8 mouse cellular contexts compared by ENCODE assay signal in genomic region chr3:98025921-98026880, GRCm38 (mm10). TPM values are rescaled to one million over a fixed set of nuclear protein-coding genes. Genes with fewer than 3 reads are reported as not detected.
DNase-seq lines count a peak whose midpoint lies in the region; ATAC-seq and TF ChIP-seq lines count a peak whose summit lies in the region.

No protein-coding gene starts in this region.

- no peaks in the 10 kb centered on the region for H3K9me3 ChIP-seq in forebrain, embryonic 13.5 days (replicated peaks)
- H3K9me3 ChIP-seq in hindbrain, embryonic 13.5 days, result no peaks in the 10 kb centered on the region
- no peaks in the 10 kb centered on the region for H3K9me3 ChIP-seq in lung, embryonic 15.5 days
- no peaks in the 10 kb centered on the region for H3K9me3 ChIP-seq in stomach, embryonic 15.5 days

- H3K36me3 ChIP-seq in forebrain, embryonic 13.5 days (ENCODE audit: poor library complexity, severe bottlenecking), result no peaks in the 10 kb centered on the region
- H3K36me3 ChIP-seq in hindbrain, embryonic 13.5 days, result no peaks in the 10 kb centered on the region
- no peaks in the 10 kb centered on the region for H3K36me3 ChIP-seq in lung, embryonic 15.5 days
- H3K36me3 ChIP-seq in stomach, embryonic 15.5 days, result no peaks in the 10 kb centered on the region

- no peak for TF ChIP-seq POLR2A in bone marrow macrophage, adult 2 months (IDR thresholded peaks at IDR 0.05; ENCODE audit: borderline replicate concordance, low read depth, low read length)

- WGBS in forebrain, embryonic 13.5 days, result 26% methylated on average over 10 of the region's 10 CpGs
- WGBS in hindbrain, embryonic 13.5 days, result 25% methylated on average over 10 of the region's 10 CpGs
- WGBS in lung, embryonic 15.5 days, result 27% methylated on average over 10 of the region's 10 CpGs
- WGBS in stomach, embryonic 15.5 days, result 38% methylated on average over 10 of the region's 10 CpGs

- peak; percentile 52; the same call in 1 of the 2 replicates for ATAC-seq in forebrain, embryonic 13.5 days
- ATAC-seq in hindbrain, embryonic 13.5 days (ENCODE audit: low FRiP score), result peak; percentile 30; the same call in 1 of the 2 replicates
- ATAC-seq in lung, embryonic 15.5 days (ENCODE audit: borderline replicate concordance, extremely low read depth, low FRiP score, low TSS enrichment), result peak; percentile 45; the same call in 1 of the 2 replicates
- no peak for ATAC-seq in stomach, embryonic 15.5 days (ENCODE audit: insufficient read depth, low FRiP score, low read depth)

- no peaks in the 10 kb centered on the region for H3K27me3 ChIP-seq in forebrain, embryonic 13.5 days
- 0 out of 2 replicates have a peak, but pooled peaks cover 4% of the 10 kb centered on the region for H3K27me3 ChIP-seq in hindbrain, embryonic 13.5 days
- no peaks in the 10 kb centered on the region for H3K27me3 ChIP-seq in lung, embryonic 15.5 days
- H3K27me3 ChIP-seq in stomach, embryonic 15.5 days (replicated peaks), result no peaks in the 10 kb centered on the region

- TF ChIP-seq CTCF in bone marrow macrophage, adult 2 months (IDR thresholded peaks at IDR 0.05; ENCODE audit: low read depth, low read length), result no peak

- peak overlapping the region; percentile 47 for H3K4me3 ChIP-seq in bone marrow macrophage, adult 2 months (ENCODE audit: insufficient read depth, low read length)
- H3K4me3 ChIP-seq in forebrain, embryonic 13.5 days, result no peak overlapping the region
- H3K4me3 ChIP-seq in hindbrain, embryonic 13.5 days, result no peak overlapping the region
- H3K4me3 ChIP-seq in lung, embryonic 15.5 days, result no peak overlapping the region
- no peak overlapping the region for H3K4me3 ChIP-seq in stomach, embryonic 15.5 days (replicated peaks)

- 0 out of 2 replicates have a peak overlapping the region, but pooled peaks have one; percentile 26 for H3K9ac ChIP-seq in forebrain, embryonic 13.5 days
- H3K9ac ChIP-seq in hindbrain, embryonic 13.5 days, result 0 out of 2 replicates have a peak overlapping the region, but pooled peaks have one; percentile 3
- no peak overlapping the region for H3K9ac ChIP-seq in lung, embryonic 15.5 days
- no peak overlapping the region for H3K9ac ChIP-seq in stomach, embryonic 15.5 days

- H3K27ac ChIP-seq in bone marrow macrophage, adult 2 months (ENCODE audit: insufficient read depth, low read depth, low read length), result peak overlapping the region; percentile 93
- peak overlapping the region; percentile 84 for H3K27ac ChIP-seq in forebrain, embryonic 13.5 days
- peak overlapping the region; percentile 75 for H3K27ac ChIP-seq in hindbrain, embryonic 13.5 days
- peak overlapping the region; percentile 87 for H3K27ac ChIP-seq in lung, embryonic 15.5 days
- peak overlapping the region; percentile 72 for H3K27ac ChIP-seq in stomach, embryonic 15.5 days

- peaks cover 65% of the 10 kb centered on the region for H3K4me1 ChIP-seq in bone marrow macrophage, adult 2 months (ENCODE audit: control insufficient read depth, insufficient read depth, low read length)
- peaks cover 87% of the 10 kb centered on the region for H3K4me1 ChIP-seq in forebrain, embryonic 13.5 days
- H3K4me1 ChIP-seq in hindbrain, embryonic 13.5 days (replicated peaks), result peaks cover 52% of the 10 kb centered on the region
- peaks cover 76% of the 10 kb centered on the region for H3K4me1 ChIP-seq in lung, embryonic 15.5 days
- H3K4me1 ChIP-seq in stomach, embryonic 15.5 days, result peaks cover 58% of the 10 kb centered on the region

- no peak for DNase-seq in left cerebral cortex, adult 18-20 months (ENCODE audit: low spot score in 2 of 2)
- no peak for DNase-seq in B cell, adult 2 months
- no peak for DNase-seq in adrenal gland, adult 8-10 months

- H3K4me2 ChIP-seq in forebrain, embryonic 13.5 days, result peak overlapping the region; percentile 55
- H3K4me2 ChIP-seq in hindbrain, embryonic 13.5 days, result 0 out of 2 replicates have a peak overlapping the region, but pooled peaks have one; percentile 4
- H3K4me2 ChIP-seq in lung, embryonic 15.5 days, result peak overlapping the region; percentile 2; the same call in 1 of the 2 replicates
- H3K4me2 ChIP-seq in stomach, embryonic 15.5 days, result no peak overlapping the region

RNA-seq across cellular contexts. Expression of gene Notch2, which starts 12.9 kb away (rescaled TPM):
- 69.2 and 82.2 TPM in 2 replicates for polyA plus RNA-seq in bone marrow macrophage, adult 2 months (2012; ENCODE audit: insufficient read depth, insufficient read length, missing spikeins)
- 18.6 and 19.9 TPM in 2 replicates for polyA plus RNA-seq in forebrain, embryonic 13.5 days (2015; fragmentation: Nextera tagmentation; extraction: Ambion mirVana)
- 11.1 and 12.0 TPM in 2 replicates for polyA plus RNA-seq in hindbrain, embryonic 13.5 days (2015; fragmentation: Nextera tagmentation; extraction: Ambion mirVana)
- 33.4 and 35.1 TPM in 2 replicates for polyA plus RNA-seq in lung, embryonic 15.5 days (2015; fragmentation: Nextera tagmentation; extraction: Ambion mirVana)
- 21.4 and 24.7 TPM in 2 replicates for polyA plus RNA-seq in stomach, embryonic 15.5 days (2015; fragmentation: Nextera tagmentation; extraction: Ambion mirVana)
- total RNA-seq in left cerebral cortex, adult 18-20 months (2021), result 10 to 100 TPM; 13.0 to 15.7 TPM
- 10 to 100 TPM; 73.6 to 99.3 (median 77.1) TPM for total RNA-seq in adrenal gland, adult 8-10 months (2022)

Comparison
In these comparisons a context has a peak if more than half of its experiments do, and no peak if none do; other contexts are left out.
1. H3K9ac ChIP-seq: peak in forebrain, embryonic 13.5 days (single experiment) and hindbrain, embryonic 13.5 days (single experiment); none in lung, embryonic 15.5 days (single experiment) and stomach, embryonic 15.5 days (single experiment).
2. Peak in every context shown above with its lines, with median percentiles within 50 percentile points of each other: H3K27ac ChIP-seq.